Mouse (Mus musculus): Measurements from ENCODE around the gene Nkain4.

DNA sequence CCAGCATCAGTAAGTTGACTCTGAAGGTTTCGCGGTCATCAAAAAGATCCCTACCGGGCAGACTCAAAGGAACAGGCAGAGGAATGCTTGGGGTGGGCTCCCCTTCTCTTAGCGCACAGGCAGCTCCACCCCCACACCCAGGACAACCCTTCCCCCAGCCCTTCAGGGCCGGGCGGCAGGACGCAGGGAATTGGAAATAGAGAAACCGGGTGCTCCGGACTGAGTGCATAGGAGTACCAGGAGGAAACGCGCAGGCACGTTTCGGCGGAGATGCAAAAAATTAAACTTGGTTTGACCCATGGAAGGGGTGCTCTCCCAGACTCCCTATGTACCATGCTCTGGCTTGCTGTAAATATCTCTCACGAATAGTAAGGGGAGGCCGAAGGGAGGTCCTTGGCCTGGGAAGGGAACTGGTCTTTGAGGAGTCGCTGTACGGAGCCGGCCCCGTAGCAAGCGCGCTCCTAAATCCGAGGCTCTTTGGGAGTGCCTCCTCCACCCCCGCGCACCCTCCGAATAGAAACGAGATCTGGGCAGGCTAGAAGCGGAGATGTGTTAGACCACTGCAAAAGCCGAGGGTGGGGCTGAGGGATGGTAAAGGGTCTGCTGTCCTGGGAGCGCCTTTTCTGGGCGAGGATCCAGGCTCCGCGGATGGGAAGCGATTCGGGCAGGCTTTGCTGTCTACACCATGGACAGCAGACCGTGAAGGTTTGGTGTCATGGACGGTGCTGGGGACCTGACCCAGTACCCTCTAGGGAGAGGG, 63.2 kb downstream of the Nkain4 start:
- no peak for TF ChIP-seq CTCF (IDR thresholded peaks at IDR 0.05; ENCODE audit: extremely low read depth, insufficient read depth, insufficient read length, insufficient replicate concordance)
- TF ChIP-seq POLR2A (IDR thresholded peaks at IDR 0.05; ENCODE audit: low read depth, low read length): no peak

Measured in spleen, adult 2 months (tissue).